Mouse (Mus musculus) heart, embryonic 12.5 days (tissue): ENCODE results near the gene Zfp69. TPM values are rescaled to one million over a fixed set of nuclear protein-coding genes. Genes with fewer than 3 reads are reported as not detected.

ENCODE experiments used
- ATAC-seq: fragments of 200-750 bp; cut with Nextera tagmentation; 2 replicates; pipeline ENCODE4 v1.8.0; 2017; ENCODE audit warnings: moderate TSS enrichment, moderate library complexity; ENCODE audit not compliant: insufficient number of reproducible peaks, low FRiP score
- H3K27ac ChIP-seq: fragments of 300-500 bp; sonication (generic); 2 replicates; pipeline ENCODE4 v1.5.1; 2016; ENCODE audit warnings: mild to moderate bottlenecking, moderate library complexity; ENCODE audit not compliant: poor library complexity, severe bottlenecking
- H3K27me3 ChIP-seq: fragments of 300-500 bp; sonication (generic); replicated peaks from 2 replicates; pipeline ENCODE4 v1.6.1; 2016; ENCODE audit warnings: mild to moderate bottlenecking, moderate library complexity
- H3K36me3 ChIP-seq: fragments of 300-500 bp; sonication (generic); 2 replicates; pipeline ENCODE4 v1.6.1; 2016; ENCODE audit warnings: mild to moderate bottlenecking, moderate library complexity
- H3K4me1 ChIP-seq: fragments of 300-500 bp; sonication (generic); replicated peaks from 2 replicates; pipeline ENCODE4 v1.6.1; 2016; ENCODE audit warnings: mild to moderate bottlenecking
- H3K4me2 ChIP-seq: fragments of 300-500 bp; sonication (generic); 2 replicates; pipeline ENCODE4 v1.6.1; 2016; ENCODE audit warnings: mild to moderate bottlenecking, moderate library complexity
- H3K4me3 ChIP-seq: fragments of 300-500 bp; sonication (generic); 2 replicates; pipeline ENCODE4 v1.5.1; 2016; ENCODE audit warnings: mild to moderate bottlenecking
- H3K9ac ChIP-seq: fragments of 300-500 bp; sonication (generic); 2 replicates; pipeline ENCODE4 v1.6.1; 2016; ENCODE audit warnings: mild to moderate bottlenecking, moderate library complexity
- H3K9me3 ChIP-seq: fragments of 300-500 bp; sonication (generic); replicated peaks from 2 replicates; pipeline ENCODE4 v1.6.1; 2016; ENCODE audit warnings: mild to moderate bottlenecking, moderate library complexity
- WGBS: fragments of 180-500 bp; shearing (Covaris S2); methylation state at CpG from one replicate; pipeline ENCODE4 v1.1.7; 2016; 5-methylcytosine and 5-hydroxymethylcytosine counted together
- polyA plus RNA-seq: library from polyadenylated mRNA; unstranded; fragments of >200 nt; fragmentation: Nextera tagmentation; extraction: Ambion mirVana; gene quantifications from 2 replicates; pipeline ENCODE4 v1.2.1, GENCODE M21; 2016

Gene Zfp69
- polyA plus RNA-seq, result 14.5 and 16.5 TPM in 2 replicates

GRCm38 (mm10) chr4:120951428-120951973, at the start of gene Zfp69:
Zfp69 (minus strand) TSS chr4:120951699.
- H3K4me2 ChIP-seq, result peak within 1 kb of the TSS; percentile 80
- H3K9ac ChIP-seq, result peak within 1 kb of the TSS; percentile 79
- peak within 1 kb of the TSS; percentile 69 for H3K4me3 ChIP-seq
- ATAC-seq, result peak; percentile 97
- peak within 1 kb of the TSS; percentile 85 for H3K27ac ChIP-seq
- no peaks in the 10 kb centered on the region for H3K27me3 ChIP-seq
- peaks cover 8% of the 10 kb centered on the region; the same call in 1 of the 2 replicates for H3K4me1 ChIP-seq
- under 1% methylated on average over 60 of the region's 60 CpGs for WGBS
- H3K9me3 ChIP-seq, result no peaks in the 10 kb centered on the region
- peaks cover 17% of the 10 kb centered on the region for H3K36me3 ChIP-seq

- Histone ChIP-seq H3K27ac (no peak overlapping the region), H3K9me3 (no peaks in the 10 kb centered on the region), H3K27me3 (no peaks in the 10 kb centered on the region), H3K36me3 (no peaks in the 10 kb centered on the region), H3K4me1 (peaks cover 44% of the 10 kb centered on the region), H3K9ac (no peak overlapping the region), H3K4me2 (no peak overlapping the region), H3K4me3 (no peak overlapping the region)
- WGBS, result 81% methylated on average over 2 of the region's 2 CpGs
- ATAC-seq, result no peak
Observed at GRCm38 (mm10) chr4:121001042-121001441, 49.5 kb upstream of the Zfp69 start.

- Histone ChIP-seq H3K36me3 (no peaks in the 10 kb centered on the region), H3K4me1 (peaks cover 21% of the 10 kb centered on the region), H3K4me2 (no peak overlapping the region), H3K9ac (no peak overlapping the region), H3K27me3 (no peaks in the 10 kb centered on the region), H3K4me3 (no peak overlapping the region), H3K27ac (peak overlapping the region; percentile 8; the same call in 1 of the 2 replicates), H3K9me3 (no peaks in the 10 kb centered on the region)
- no peak for ATAC-seq
- WGBS, result 69% methylated on average over 1 of the region's 1 CpGs
Observed at GRCm38 (mm10) chr4:120995911-120996310, 44.4 kb upstream of the Zfp69 start.

- Histone ChIP-seq H3K36me3 (no peaks in the 10 kb centered on the region), H3K4me1 (peaks cover 13% of the 10 kb centered on the region; the same call in 1 of the 2 replicates), H3K4me3 (no peak overlapping the region), H3K9ac (no peak overlapping the region), H3K27ac (no peak overlapping the region), H3K4me2 (no peak overlapping the region), H3K9me3 (peaks cover 4% of the 10 kb centered on the region; the same call in 1 of the 2 replicates), H3K27me3 (no peaks in the 10 kb centered on the region)
- no peak for ATAC-seq
- 85% methylated on average over 1 of the region's 1 CpGs for WGBS
Observed at GRCm38 (mm10) chr4:120993025-120993424, 41.5 kb upstream of the Zfp69 start.

- no peaks in the 10 kb centered on the region for H3K27me3 ChIP-seq
- H3K36me3 ChIP-seq, result no peaks in the 10 kb centered on the region
- no peak overlapping the region for H3K9ac ChIP-seq
- peaks cover 13% of the 10 kb centered on the region; the same call in 1 of the 2 replicates for H3K4me1 ChIP-seq
- peaks cover 4% of the 10 kb centered on the region; the same call in 1 of the 2 replicates for H3K9me3 ChIP-seq
- ATAC-seq, result no peak
- H3K4me2 ChIP-seq, result no peak overlapping the region
- 78% methylated on average over 2 of the region's 2 CpGs for WGBS
- no peak overlapping the region for H3K4me3 ChIP-seq
- H3K27ac ChIP-seq, result no peak overlapping the region
Observed at GRCm38 (mm10) chr4:120992284-120992683, 40.8 kb upstream of the Zfp69 start.

GRCm38 (mm10) chr4:120987319-120987718, 35.8 kb upstream of the Zfp69 start:
- Histone ChIP-seq H3K4me3 (no peak overlapping the region), H3K9ac (no peak overlapping the region), H3K27ac (no peak overlapping the region), H3K9me3 (peaks cover 6% of the 10 kb centered on the region; the same call in 1 of the 2 replicates), H3K36me3 (peaks cover 9% of the 10 kb centered on the region), H3K4me1 (peaks cover 6% of the 10 kb centered on the region; the same call in 1 of the 2 replicates), H3K27me3 (no peaks in the 10 kb centered on the region), H3K4me2 (no peak overlapping the region)
- ATAC-seq, result no peak
- 73% methylated on average over 4 of the region's 4 CpGs for WGBS

GRCm38 (mm10) chr4:120986446-120986845, 34.9 kb upstream of the Zfp69 start:
- Histone ChIP-seq H3K4me3 (no peak overlapping the region), H3K4me1 (no peaks in the 10 kb centered on the region), H3K27me3 (no peaks in the 10 kb centered on the region), H3K27ac (no peak overlapping the region), H3K4me2 (no peak overlapping the region), H3K9ac (no peak overlapping the region), H3K9me3 (peaks cover 6% of the 10 kb centered on the region; the same call in 1 of the 2 replicates), H3K36me3 (peaks cover 16% of the 10 kb centered on the region)
- WGBS, result 22% methylated on average over 6 of the region's 6 CpGs
- ATAC-seq, result no peak

GRCm38 (mm10) chr4:120978221-120978620, 26.7 kb upstream of the Zfp69 start:
- Histone ChIP-seq H3K9ac (no peak overlapping the region), H3K4me3 (no peak overlapping the region), H3K4me2 (no peak overlapping the region), H3K27ac (no peak overlapping the region), H3K27me3 (no peaks in the 10 kb centered on the region), H3K9me3 (no peaks in the 10 kb centered on the region), H3K4me1 (no peaks in the 10 kb centered on the region), H3K36me3 (peaks cover 49% of the 10 kb centered on the region)
- no peak for ATAC-seq
- 85% methylated on average over 3 of the region's 3 CpGs for WGBS

GRCm38 (mm10) chr4:120975428-120975734, 23.9 kb upstream of the Zfp69 start:
- Histone ChIP-seq H3K27me3 (no peaks in the 10 kb centered on the region), H3K4me1 (no peaks in the 10 kb centered on the region), H3K9ac (no peak overlapping the region), H3K4me2 (no peak overlapping the region), H3K4me3 (no peak overlapping the region), H3K36me3 (peaks cover 56% of the 10 kb centered on the region), H3K9me3 (no peaks in the 10 kb centered on the region), H3K27ac (no peak overlapping the region)
- 79% methylated on average over 4 of the region's 4 CpGs for WGBS
- no peak for ATAC-seq

GRCm38 (mm10) chr4:120974711-120975427, 23.4 kb upstream of the Zfp69 start:
- 80% methylated on average over 11 of the region's 11 CpGs for WGBS
- Histone ChIP-seq H3K27ac (no peak overlapping the region), H3K4me3 (no peak overlapping the region), H3K9me3 (no peaks in the 10 kb centered on the region), H3K4me1 (no peaks in the 10 kb centered on the region), H3K36me3 (peaks cover 59% of the 10 kb centered on the region), H3K4me2 (no peak overlapping the region), H3K27me3 (no peaks in the 10 kb centered on the region), H3K9ac (no peak overlapping the region)
- no peak for ATAC-seq

- no peak overlapping the region for H3K9ac ChIP-seq
- no peak overlapping the region for H3K4me3 ChIP-seq
- 0 out of 2 replicates have a peak, but pooled peaks cover under 1% of the 10 kb centered on the region for H3K4me1 ChIP-seq
- peaks cover 77% of the 10 kb centered on the region for H3K36me3 ChIP-seq
- no peaks in the 10 kb centered on the region for H3K27me3 ChIP-seq
- H3K4me2 ChIP-seq, result no peak overlapping the region
- no peaks in the 10 kb centered on the region for H3K9me3 ChIP-seq
- no peak overlapping the region for H3K27ac ChIP-seq
- ATAC-seq, result no peak
- WGBS, result 93% methylated on average over 8 of the region's 8 CpGs
Observed at GRCm38 (mm10) chr4:120971842-120972241, 20.3 kb upstream of the Zfp69 start.
